Mouse (Mus musculus) heart, embryonic 14.5 days (tissue): ENCODE measurements around the gene Faim. TPM values are rescaled to one million over a fixed set of nuclear protein-coding genes. Genes with fewer than 3 reads are reported as not detected.

Experiments used
- ATAC-seq: fragments of 200-750 bp; cut with Nextera tagmentation; 2 replicates; pipeline ENCODE4 v1.8.0; 2017; ENCODE audit warnings: low read depth, moderate TSS enrichment; ENCODE audit not compliant: insufficient number of reproducible peaks, insufficient read depth, low FRiP score
- H3K27ac ChIP-seq, 2 experiments: fragments of 200-500 bp in 1 of 2; fragments of 300-500 bp in 1 of 2; sonication (generic) in 1 of 2; replicated peaks in 1 of 2; 2 replicates each; pipeline ENCODE4 v1.5.1; 2012 to 2014; ENCODE audit warnings: low read depth in 2 of 2, low read length in 2 of 2, control low read depth in 1 of 2, mild to moderate bottlenecking in 1 of 2, mixed read lengths in 1 of 2; ENCODE audit not compliant: control insufficient read depth in 1 of 2, insufficient read depth in 1 of 2
- H3K27me3 ChIP-seq: fragments of 300-500 bp; sonication (generic); 2 replicates; pipeline ENCODE4 v1.6.1; 2014; ENCODE audit warnings: mild to moderate bottlenecking, low read length, control low read depth; ENCODE audit not compliant: control insufficient read depth, insufficient read depth
- H3K36me3 ChIP-seq: fragments of 300-500 bp; sonication (generic); 2 replicates; pipeline ENCODE4 v1.6.1; 2014; ENCODE audit warnings: mild to moderate bottlenecking, control low read depth, low read length, mixed read lengths; ENCODE audit not compliant: control insufficient read depth, insufficient read depth
- H3K4me1 ChIP-seq, 2 experiments: fragments of 200-500 bp in 1 of 2; fragments of 300-500 bp in 1 of 2; sonication (generic) in 1 of 2; 2 replicates each; pipeline ENCODE4 v1.6.1; 2012 to 2014; ENCODE audit warnings: low read length in 2 of 2, control low read depth in 1 of 2, mixed read lengths in 1 of 2; ENCODE audit not compliant: control insufficient read depth in 2 of 2, insufficient read depth in 2 of 2
- H3K4me2 ChIP-seq: fragments of 300-500 bp; sonication (generic); 2 replicates; pipeline ENCODE4 v1.6.1; 2014; ENCODE audit warnings: mild to moderate bottlenecking, low read length
- H3K4me3 ChIP-seq, 2 experiments: fragments of 200-500 bp in 1 of 2; fragments of 300-500 bp in 1 of 2; sonication (generic) in 1 of 2; 2 replicates each; pipeline ENCODE4 v1.5.1; 2012 to 2014; ENCODE audit warnings: low read length in 2 of 2, mild to moderate bottlenecking in 2 of 2, control low read depth in 1 of 2, low read depth in 1 of 2, moderate library complexity in 1 of 2; ENCODE audit not compliant: control insufficient read depth in 1 of 2, insufficient read depth in 1 of 2
- H3K9ac ChIP-seq: fragments of 300-500 bp; sonication (generic); 2 replicates; pipeline ENCODE4 v1.6.1; 2014; ENCODE audit warnings: mild to moderate bottlenecking, low read length
- H3K9me3 ChIP-seq: fragments of 300-500 bp; sonication (generic); 2 replicates; pipeline ENCODE4 v1.6.1; 2016; ENCODE audit warnings: low read length, control low read depth; ENCODE audit not compliant: control insufficient read depth
- WGBS: fragments of 180-500 bp; shearing (Covaris S2); extraction: QIAGEN DNeasy Blood & Tissue Kit; methylation state at CpG from one replicate; pipeline ENCODE4 v1.1.7; 2014; 5-methylcytosine and 5-hydroxymethylcytosine counted together
- polyA plus RNA-seq: library from polyadenylated mRNA; unstranded; fragments of >200 nt; fragmentation: Nextera tagmentation; extraction: Ambion mirVana; gene quantifications from 2 replicates; pipeline ENCODE4 v1.2.1, GENCODE M21; 2014

Faim gene
- polyA plus RNA-seq, 1 experiment from 2014 or later, result 32.3 TPM

DNA sequence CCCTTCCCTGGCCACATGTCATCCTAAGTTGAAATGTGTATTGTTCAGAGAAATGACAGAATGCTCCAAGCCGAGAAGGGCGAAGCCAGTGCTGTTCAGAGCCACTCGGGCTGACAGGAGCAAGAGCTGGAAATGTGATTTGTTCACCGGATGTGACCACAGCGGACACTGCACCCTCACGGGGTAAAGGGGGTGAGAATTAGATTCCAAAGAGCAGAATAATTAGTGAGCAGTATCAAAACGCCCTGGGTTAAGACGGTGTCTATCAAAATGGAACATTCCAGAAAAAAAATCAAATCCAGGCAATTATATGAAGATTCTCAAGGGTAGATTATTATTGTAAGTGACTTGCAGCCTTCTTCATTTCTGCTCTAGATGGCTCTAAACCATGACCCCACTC is 47.9 kb downstream of the Faim start:
- Histone ChIP-seq H3K27ac (no peak overlapping the region), H3K4me1 (peaks cover 2 to 7% of the 10 kb centered on the region in 2 experiments; a peak in 1 of 4 replicates), H3K36me3 (peaks cover 4% of the 10 kb centered on the region; the same call in 1 of the 2 replicates), H3K9me3 (no peaks in the 10 kb centered on the region), H3K9ac (no peak overlapping the region), H3K27me3 (no peaks in the 10 kb centered on the region), H3K4me2 (no peak overlapping the region), H3K4me3 (no peak overlapping the region)
- no peak for ATAC-seq
- WGBS, result 83% methylated on average over 8 of the region's 8 CpGs

DNA sequence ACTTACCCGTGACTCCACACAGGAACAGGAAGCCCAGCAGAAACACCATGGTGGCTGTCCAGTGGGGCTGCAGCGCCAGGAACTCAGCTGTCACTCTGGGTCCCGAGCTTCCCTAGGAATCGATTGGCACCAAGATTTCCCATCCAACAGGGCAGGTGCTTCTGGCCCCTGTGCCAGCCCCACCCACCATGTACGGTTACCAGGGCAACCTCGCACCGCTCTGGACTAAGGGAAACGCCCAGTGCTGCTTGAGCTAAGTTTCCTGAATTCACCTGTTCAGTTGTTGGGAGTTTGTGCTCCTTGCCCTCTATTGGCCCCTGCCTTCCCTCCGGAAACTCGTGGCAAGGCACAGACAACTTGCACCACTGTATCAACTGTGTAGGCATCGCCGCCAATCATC is 49.4 kb downstream of the Faim start, which contains the start of gene Gm1123:
Gene Gm1123 (minus strand): TSS at position 141 of the 400 bp plus-strand sequence.
- 72% methylated on average over 12 of the region's 12 CpGs for WGBS
- H3K4me3 ChIP-seq, result no peak within 1 kb of the TSS
- H3K4me2 ChIP-seq, result no peak within 1 kb of the TSS
- peaks cover 2 to 7% of the 10 kb centered on the region in 2 experiments; a peak in 1 of 4 replicates for H3K4me1 ChIP-seq
- H3K9me3 ChIP-seq, result no peaks in the 10 kb centered on the region
- no peak within 1 kb of the TSS for H3K9ac ChIP-seq
- no peak for ATAC-seq
- H3K27me3 ChIP-seq, result no peaks in the 10 kb centered on the region
- peaks cover 18% of the 10 kb centered on the region for H3K36me3 ChIP-seq
- no peak within 1 kb of the TSS for H3K27ac ChIP-seq

DNA sequence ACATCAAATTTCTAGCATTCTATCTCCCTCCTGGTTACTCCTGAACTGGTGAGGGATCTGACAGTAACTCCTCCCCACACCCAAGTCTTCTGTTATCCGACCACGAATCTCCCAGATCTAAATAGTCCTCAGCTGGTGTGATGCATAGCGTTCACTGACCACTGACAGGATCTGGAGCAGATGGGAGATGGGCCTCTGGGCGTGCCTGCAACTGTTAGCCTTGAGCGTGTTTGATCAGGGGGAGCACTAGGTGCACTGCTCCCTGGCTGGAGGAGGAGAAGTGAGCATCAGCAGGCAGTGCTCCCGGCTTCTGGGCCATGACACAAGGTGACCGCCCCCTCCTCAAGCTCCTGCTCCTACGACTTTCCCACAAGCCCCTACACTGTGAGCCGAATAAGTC is 55.8 kb downstream of the Faim start:
- Histone ChIP-seq H3K9me3 (no peaks in the 10 kb centered on the region), H3K9ac (no peak overlapping the region), H3K27me3 (no peaks in the 10 kb centered on the region), H3K36me3 (peaks cover 30% of the 10 kb centered on the region), H3K27ac (no peak overlapping the region), H3K4me2 (no peak overlapping the region), H3K4me3 (no peak overlapping the region), H3K4me1 (peaks cover 2 to 7% of the 10 kb centered on the region in 2 experiments; a peak in 1 of 4 replicates)
- WGBS, result 79% methylated on average over 9 of the region's 9 CpGs
- no peak for ATAC-seq

DNA sequence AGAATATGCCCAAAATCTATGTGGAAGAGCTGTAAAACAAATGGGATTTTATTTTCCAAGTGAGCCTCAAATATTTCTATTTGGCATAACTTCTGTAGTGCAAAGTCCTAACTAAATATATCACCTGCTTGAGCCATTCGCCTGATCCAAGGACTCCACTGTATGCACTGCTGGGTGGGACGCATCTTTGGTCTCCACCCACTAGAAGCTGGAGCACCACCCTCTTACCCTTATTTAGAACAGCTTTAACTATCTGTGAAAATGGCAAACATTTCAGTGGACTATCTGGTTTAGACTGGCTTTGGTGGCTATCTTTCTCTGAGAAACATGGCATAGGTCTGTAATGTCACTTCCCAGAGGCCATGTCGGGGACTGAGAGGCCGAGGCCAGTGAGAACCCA is 56.5 kb downstream of the Faim start:
- H3K4me3 ChIP-seq, result no peak overlapping the region
- no peak overlapping the region for H3K27ac ChIP-seq
- no peak overlapping the region for H3K9ac ChIP-seq
- peaks cover 30% of the 10 kb centered on the region for H3K36me3 ChIP-seq
- 86% methylated on average over 4 of the region's 4 CpGs for WGBS
- H3K27me3 ChIP-seq, result no peaks in the 10 kb centered on the region
- no peak for ATAC-seq
- H3K9me3 ChIP-seq, result no peaks in the 10 kb centered on the region
- 0 out of 4 replicates have a peak, but pooled peaks cover 2 to 3% of the 10 kb centered on the region in 2 experiments for H3K4me1 ChIP-seq
- no peak overlapping the region for H3K4me2 ChIP-seq

DNA sequence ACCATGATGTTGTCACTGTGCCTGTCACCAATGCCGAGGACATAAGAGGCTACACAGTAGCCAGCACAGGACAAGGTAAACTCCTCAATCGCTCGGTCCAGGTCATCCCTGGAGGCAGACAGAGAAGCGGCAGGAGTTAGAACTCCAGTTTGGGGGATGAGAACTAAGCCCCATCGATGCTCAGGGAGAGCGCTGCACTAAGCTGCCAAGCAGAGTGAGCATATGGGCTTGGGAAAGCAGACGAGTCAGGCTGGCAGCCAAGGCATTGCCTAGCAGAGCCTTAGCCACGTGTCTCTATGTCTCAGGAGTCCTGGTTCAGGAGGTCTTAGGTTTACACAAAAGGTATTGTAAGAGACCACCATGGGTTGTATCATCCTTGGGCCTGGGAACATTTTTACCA is 58.6 kb downstream of the Faim start:
- peaks cover 20% of the 10 kb centered on the region for H3K36me3 ChIP-seq
- 94% methylated on average over 8 of the region's 8 CpGs for WGBS
- peaks cover 3 to 11% of the 10 kb centered on the region in 2 experiments for H3K4me1 ChIP-seq
- H3K4me2 ChIP-seq, result no peak overlapping the region
- no peak overlapping the region for H3K9ac ChIP-seq
- H3K27ac ChIP-seq, result no peak overlapping the region
- no peak overlapping the region for H3K4me3 ChIP-seq
- no peaks in the 10 kb centered on the region for H3K27me3 ChIP-seq
- no peak for ATAC-seq
- H3K9me3 ChIP-seq, result no peaks in the 10 kb centered on the region

DNA sequence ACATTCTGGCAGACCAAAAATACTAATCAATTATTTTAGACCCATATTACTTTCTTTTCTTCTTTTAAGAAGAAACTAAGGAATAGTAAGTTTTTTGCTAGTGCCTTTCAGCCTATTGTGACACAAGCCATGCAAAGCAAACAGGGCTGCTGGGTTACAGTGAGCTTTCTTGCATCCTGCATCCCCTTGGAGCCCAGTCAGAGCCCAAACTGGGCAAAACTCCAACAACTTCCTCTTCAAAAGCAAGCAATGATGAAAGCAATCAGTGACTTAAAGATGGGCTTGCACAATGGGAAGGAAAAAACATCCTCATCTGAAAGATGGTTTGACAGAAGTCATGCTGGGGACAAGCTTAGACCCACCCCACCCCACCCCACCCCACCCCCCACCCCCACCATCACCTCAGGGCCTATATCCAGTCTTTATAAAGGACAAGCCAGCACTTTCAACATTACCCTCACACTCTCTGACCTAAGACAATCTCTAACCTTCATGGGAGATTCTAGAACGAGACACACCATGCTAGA is 62.6 kb downstream of the Faim start:
- H3K4me3 ChIP-seq, result no peak overlapping the region
- H3K4me1 ChIP-seq, result peaks cover 8 to 21% of the 10 kb centered on the region in 2 experiments
- peaks cover 7% of the 10 kb centered on the region; the same call in 1 of the 2 replicates for H3K36me3 ChIP-seq
- 44% methylated on average over 1 of the region's 1 CpGs for WGBS
- H3K9ac ChIP-seq, result no peak overlapping the region
- ATAC-seq, result no peak
- no peak overlapping the region for H3K27ac ChIP-seq
- H3K9me3 ChIP-seq, result no peaks in the 10 kb centered on the region
- no peaks in the 10 kb centered on the region for H3K27me3 ChIP-seq
- H3K4me2 ChIP-seq, result no peak overlapping the region

DNA sequence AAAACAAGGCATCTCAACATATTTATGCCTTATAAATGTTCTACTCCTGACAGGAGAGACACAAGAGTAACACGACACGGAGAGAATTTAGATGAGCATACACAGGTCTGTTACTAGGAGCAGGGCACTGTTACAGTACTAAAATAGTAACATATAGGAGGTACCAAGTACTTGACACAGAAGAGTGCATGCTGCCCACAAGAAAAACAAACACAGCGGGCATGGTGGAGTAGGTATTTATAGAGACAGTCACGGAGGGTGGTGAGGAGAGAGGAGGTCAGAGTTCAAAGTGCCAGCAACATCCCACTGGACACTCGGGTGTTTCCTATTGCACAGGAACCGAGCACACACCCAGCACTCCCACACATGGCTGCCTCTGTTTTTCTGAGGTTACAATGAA is 63.6 kb downstream of the Faim start:
- H3K27me3 ChIP-seq, result no peaks in the 10 kb centered on the region
- no peaks in the 10 kb centered on the region for H3K9me3 ChIP-seq
- H3K36me3 ChIP-seq, result peaks cover 7% of the 10 kb centered on the region; the same call in 1 of the 2 replicates
- H3K4me1 ChIP-seq, result peaks cover 8 to 23% of the 10 kb centered on the region in 2 experiments
- H3K9ac ChIP-seq, result no peak overlapping the region
- 21% methylated on average over 6 of the region's 6 CpGs for WGBS
- no peak overlapping the region; the same call in 1 of the 2 replicates for H3K4me2 ChIP-seq
- H3K27ac ChIP-seq, result peak overlapping the region in 1 of 2 experiments; percentile 29; a peak in 2 of 4 replicates
- no peak; the same call in 1 of the 2 replicates for ATAC-seq
- no peak overlapping the region for H3K4me3 ChIP-seq
